Mouse (Mus musculus) CH12.LX (cell line): ENCODE data around the gene 1700016H13Rik. TPM values are rescaled to one million over a fixed set of nuclear protein-coding genes. Genes with fewer than 3 reads are reported as not detected.
A peak's percentile ranks its signal among the peaks of the same experiment; 100 is the strongest.

Experiments
- DNase-seq: peaks from one replicate; pipeline ENCODE4 v3.0.0-alpha.2; 2013; ENCODE audit errors: extremely low read depth
- H3K27ac ChIP-seq: 2 replicates; pipeline ENCODE4 v1.5.1; 2012; ENCODE audit warnings: low read depth, mild to moderate bottlenecking, control low read depth, moderate library complexity; ENCODE audit not compliant: insufficient read depth
- H3K27me3 ChIP-seq: replicated peaks from 2 replicates; pipeline ENCODE3; 2012; ENCODE audit warnings: inconsistent platforms
- H3K36me3 ChIP-seq, 2 experiments: replicated peaks in 1 of 2; 2 replicates each; pipeline versions ENCODE3 to v1.6.1; 2012; ENCODE audit warnings: inconsistent platforms in 1 of 2, low read length in 1 of 2, mild to moderate bottlenecking in 1 of 2, mixed read lengths in 1 of 2, moderate library complexity in 1 of 2; ENCODE audit not compliant: control insufficient read depth in 1 of 2, insufficient read depth in 1 of 2
- H3K4me1 ChIP-seq, 2 experiments: 2 replicates each; pipeline ENCODE4 v1.6.1; 2012; ENCODE audit warnings: inconsistent platforms in 1 of 2, moderate library complexity in 1 of 2; ENCODE audit not compliant: insufficient read depth in 2 of 2, control insufficient read depth in 1 of 2
- H3K4me2 ChIP-seq: 2 replicates; pipeline ENCODE4 v1.6.1; 2012; ENCODE audit warnings: low read depth, mild to moderate bottlenecking, control low read depth; ENCODE audit not compliant: poor library complexity, insufficient read depth, severe bottlenecking
- H3K4me3 ChIP-seq, 3 experiments: fragments of 150-350 bp in 1 of 3; sonication (generic) in 1 of 3; replicated peaks in 1 of 3; 2 replicates each; pipeline versions ENCODE3 to v1.5.1; 2011 to 2012; ENCODE audit warnings: low read depth in 2 of 3, low read length in 2 of 3, mild to moderate bottlenecking in 2 of 3, moderate library complexity in 2 of 3, control low read depth in 1 of 3, improper control_type of control experiment in 1 of 3, inconsistent platforms in 1 of 3, mixed read lengths in 1 of 3; ENCODE audit not compliant: poor library complexity in 1 of 3
- H3K79me2 ChIP-seq: replicated peaks from 2 replicates; pipeline ENCODE4 v1.6.1; 2012; ENCODE audit warnings: mild to moderate bottlenecking, moderate library complexity; ENCODE audit not compliant: control insufficient read depth, poor library complexity, insufficient read depth, severe bottlenecking; ENCODE audit errors: extremely low read depth
- H3K9ac ChIP-seq: 2 replicates; pipeline ENCODE4 v1.6.1; 2012; ENCODE audit warnings: low read depth, mild to moderate bottlenecking, control low read depth, moderate library complexity; ENCODE audit not compliant: insufficient read depth
- H3K9me3 ChIP-seq: replicated peaks from 2 replicates; pipeline ENCODE3; 2012; ENCODE audit warnings: low read length, inconsistent platforms, mixed read lengths
- BHLHE40 ChIP-seq: IDR thresholded peaks from 2 replicates; pipeline ENCODE4 v1.6.1; 2011; ENCODE audit warnings: mild to moderate bottlenecking, low read depth, low read length, improper control_type of control experiment
- CHD2 ChIP-seq: IDR thresholded peaks from 2 replicates; pipeline ENCODE4 v1.6.1; 2011; ENCODE audit warnings: low read length, improper control_type of control experiment
- CTCF ChIP-seq, 2 experiments: IDR thresholded peaks in 1 of 2; conservative IDR thresholded peaks in 1 of 2; 2 replicates each; pipeline ENCODE4 v1.5.1; 2011 to 2012; ENCODE audit warnings: low read depth in 2 of 2, low read length in 2 of 2, improper control_type of control experiment in 1 of 2, inconsistent platforms in 1 of 2, mild to moderate bottlenecking in 1 of 2, moderate library complexity in 1 of 2
- ETS1 ChIP-seq: conservative IDR thresholded peaks from 2 replicates; pipeline ENCODE4 v1.6.1; 2012; ENCODE audit warnings: low read depth, mild to moderate bottlenecking, inconsistent platforms, low read length, improper control_type of control experiment, moderate library complexity
- GABPA ChIP-seq: IDR thresholded peaks from 2 replicates; pipeline ENCODE4 v1.6.1; 2012; ENCODE audit warnings: low read depth, low read length, improper control_type of control experiment, inconsistent platforms; ENCODE audit not compliant: insufficient replicate concordance
- KAT2A ChIP-seq: IDR thresholded peaks from 2 replicates; pipeline ENCODE4 v1.6.1; 2012; ENCODE audit warnings: low read length, improper control_type of control experiment, inconsistent platforms; ENCODE audit not compliant: insufficient replicate concordance
- MXI1 ChIP-seq: IDR thresholded peaks from 2 replicates; pipeline ENCODE4 v1.6.1; 2011; ENCODE audit warnings: mild to moderate bottlenecking, low read depth, low read length, improper control_type of control experiment
- PAX5 ChIP-seq: IDR thresholded peaks from 2 replicates; pipeline ENCODE4 v1.6.1; 2012; ENCODE audit warnings: low read length, inconsistent platforms, mixed read lengths
- POLR2A ChIP-seq: IDR thresholded peaks from 2 replicates; pipeline ENCODE4 v1.6.1; 2011; ENCODE audit warnings: low read depth, mild to moderate bottlenecking, improper control_type of control experiment, low read length
- RAD21 ChIP-seq: IDR thresholded peaks from 2 replicates; pipeline ENCODE4 v1.6.1; 2011; ENCODE audit warnings: low read depth, mild to moderate bottlenecking, low read length, improper control_type of control experiment, moderate library complexity
- RCOR1 ChIP-seq: conservative IDR thresholded peaks from 2 replicates; pipeline ENCODE4 v1.6.1; 2012; ENCODE audit warnings: low read depth, mild to moderate bottlenecking, inconsistent platforms, low read length, improper control_type of control experiment
- SMC3 ChIP-seq: IDR thresholded peaks from 2 replicates; pipeline ENCODE4 v1.6.1; 2011; ENCODE audit warnings: low read depth, low read length, improper control_type of control experiment
- TBP ChIP-seq: conservative IDR thresholded peaks from 2 replicates; pipeline ENCODE4 v1.6.1; 2011; ENCODE audit warnings: low read depth, low read length, improper control_type of control experiment
- ZC3H11A ChIP-seq: IDR thresholded peaks from 2 replicates; pipeline ENCODE4 v1.6.1; 2012; ENCODE audit warnings: low read depth, mild to moderate bottlenecking, inconsistent platforms, low read length, improper control_type of control experiment
- dilution Hi-C: fragments of 300-500 bp; cut with MboI; formaldehyde crosslinking; loops from 2 replicates; pipeline ENCODE4 v1.14.3; 2020; ENCODE audit warnings: low sequenced_read_pairs; ENCODE audit not compliant: extremely low pct_unique_long_range_greater_than_20kb, extremely low pct_ligation_motif_present
- in situ Hi-C: fragments of 300-500 bp; cut with MboI; formaldehyde crosslinking; loops from 3 replicates; pipeline ENCODE4 v1.14.3; 2019; ENCODE audit warnings: low sequenced_read_pairs, low pct_ligation_motif_present, low pct_unique_long_range_greater_than_20kb, mixed read lengths
- polyA plus RNA-seq: library from polyadenylated mRNA; unstranded; fragments of >175 nt; gene quantifications from 2 replicates; pipeline ENCODE4 v1.2.1, GENCODE M21; 2012; ENCODE audit warnings: low read depth; ENCODE audit not compliant: insufficient read length
- total RNA-seq, 2 experiments: library from RNA; depleted of rRNA; stranded (reverse); fragments of 300-350 nt in 1 of 2; fragments of >200 nt in 1 of 2; gene quantifications; 2 replicates each; pipeline ENCODE4 v1.2.3; 2012 to 2014

Gene 1700016H13Rik
- total and polyA plus RNA-seq, 3 experiments = not detected

DNA sequence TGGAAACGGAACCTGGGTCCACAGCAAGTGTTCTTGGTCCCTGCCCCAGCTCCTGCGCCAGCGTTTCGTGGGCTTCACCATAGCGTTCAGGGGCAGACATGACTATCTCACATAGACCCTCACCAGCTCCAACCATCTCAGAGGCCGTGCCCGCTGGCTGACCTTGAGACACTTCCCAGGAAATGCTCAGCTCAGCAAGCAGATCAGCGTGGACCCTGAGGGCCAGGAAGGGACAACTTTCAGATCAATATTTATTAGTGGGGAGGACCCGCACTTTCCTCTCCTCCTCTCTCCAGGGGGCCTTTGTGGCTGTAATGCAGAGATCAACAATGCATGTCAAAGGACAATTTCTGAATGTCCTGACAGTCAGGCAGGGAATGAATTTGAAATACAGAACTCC lies 9.1 kb upstream of the 1700016H13Rik start:
- H3K4me2 ChIP-seq = no peak overlapping the region

DNA sequence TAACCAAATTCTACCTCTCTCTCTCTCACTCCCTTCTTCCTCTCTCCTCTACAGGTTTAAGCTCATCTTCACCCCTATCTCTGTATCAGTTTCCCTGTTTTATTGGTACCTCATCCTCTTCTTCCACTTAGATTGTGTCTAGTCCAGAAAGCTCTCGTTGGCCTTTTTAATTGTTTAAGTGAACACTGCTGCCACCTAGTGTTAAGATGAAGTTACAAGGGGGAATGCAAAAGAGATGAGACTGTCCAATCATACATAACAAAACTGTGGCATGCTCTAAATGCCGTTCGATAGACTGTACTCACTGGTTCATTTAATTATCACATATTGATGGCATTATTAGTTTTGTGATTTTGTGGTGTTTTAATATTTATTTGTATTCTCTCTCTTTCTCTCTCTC lies 3.8 kb upstream of the 1700016H13Rik start:
- no peak overlapping the region for H3K4me3 ChIP-seq
- TF ChIP-seq PAX5 (no peak), RCOR1 (no peak), SMC3 (peak; percentile 76), CTCF (conservative IDR thresholded peaks at IDR 0.05 in 1 of 2, IDR thresholded peaks at IDR 0.05 in 1 of 2; ENCODE audit: low read depth in 2 of 2, low read length in 2 of 2) (peak; percentile 54 to 82), RAD21 (peak; percentile 76), ZC3H11A (peak; percentile 39; the same call in 1 of the 2 replicates)
- peaks cover 0 to 2% of the 10 kb centered on the region in 2 experiments; a peak in 1 of 4 replicates for H3K4me1 ChIP-seq
- no peaks in the 10 kb centered on the region for H3K79me2 ChIP-seq
- dilution Hi-C loops = no loop called here
- H3K9ac ChIP-seq = no peak overlapping the region
- H3K9me3 ChIP-seq = no peaks in the 10 kb centered on the region
- H3K27ac ChIP-seq = no peak overlapping the region
- no peaks in the 10 kb centered on the region for H3K27me3 ChIP-seq
- no peaks in the 10 kb centered on the region for H3K36me3 ChIP-seq
- in situ Hi-C loops = no loop called here
- peak; percentile 77 for DNase-seq
- H3K4me2 ChIP-seq = no peak overlapping the region

More for the DNA sequence above, 9.1 kb upstream of the 1700016H13Rik start:
- H3K36me3 ChIP-seq = no peaks in the 10 kb centered on the region
- DNase-seq = no peak
- TF ChIP-seq MXI1 = no peak
- TF ChIP-seq CHD2 = no peak
- no peak for TF ChIP-seq BHLHE40
- TF ChIP-seq GABPA = no peak
- no peak for TF ChIP-seq TBP
- no peak for TF ChIP-seq POLR2A
- no peak for TF ChIP-seq KAT2A
- TF ChIP-seq, all 38 proteins: peak for 0
- Histone ChIP-seq H3K9me3 (no peaks in the 10 kb centered on the region), H3K4me1 (no peaks in the 10 kb centered on the region), H3K27me3 (no peaks in the 10 kb centered on the region), H3K27ac (no peak overlapping the region), H3K79me2 (no peaks in the 10 kb centered on the region), H3K9ac (no peak overlapping the region), H3K4me3 (no peak overlapping the region)
- in situ Hi-C loops (no loop called here), dilution Hi-C loops (no loop called here)

- no peaks in the 10 kb centered on the region for H3K27me3 ChIP-seq
- no peak overlapping the region for H3K4me2 ChIP-seq
- peak; percentile 16 for DNase-seq
- peaks cover 0 to 2% of the 10 kb centered on the region in 2 experiments; a peak in 1 of 4 replicates for H3K4me1 ChIP-seq
- H3K27ac ChIP-seq = no peak overlapping the region
- H3K4me3 ChIP-seq = no peak overlapping the region
- TF ChIP-seq SMC3 (peak; percentile 38; the same call in 1 of the 2 replicates), ETS1 (no peak), CTCF (conservative IDR thresholded peaks at IDR 0.05 in 1 of 2, IDR thresholded peaks at IDR 0.05 in 1 of 2; ENCODE audit: low read depth in 2 of 2, low read length in 2 of 2) (peak in 1 of 2 experiments; percentile 61; a peak in 3 of 4 replicates), RAD21 (peak; percentile 26)
- TF ChIP-seq, all 38 proteins: peak for 3
- dilution Hi-C loops = no loop called here
- Histone ChIP-seq H3K36me3 (no peaks in the 10 kb centered on the region), H3K9ac (no peak overlapping the region), H3K79me2 (no peaks in the 10 kb centered on the region), H3K9me3 (no peaks in the 10 kb centered on the region)
- in situ Hi-C loops = no loop called here
Observed at GRCm38 (mm10) chr5:103658921-103659320, 3.1 kb upstream of the 1700016H13Rik start.
